Mouse (Mus musculus) heart, adult 10 weeks (tissue): ENCODE results near the gene Cers2. TPM values are rescaled to one million over a fixed set of nuclear protein-coding genes. Genes with fewer than 3 reads are reported as not detected.

Experiments used
- polyA plus RNA-seq: library from polyadenylated mRNA; stranded (reverse); fragments of 350-450 nt; fragmentation: Illumina TruSeq; extraction: RNeasy Lipid Tissue Mini Kit (QIAGEN cat#74804); gene quantifications from one replicate; pipeline ENCODE4 v1.2.3, GENCODE M21; 2014; ENCODE audit warnings: low read depth, low replicate concordance

Gene Cers2
- polyA plus RNA-seq: 54.0 TPM

GRCm38 (mm10) chr3:95314486-95315093 is at the start of gene Cers2:
Cers2 (plus strand) TSS chr3:95314791.

GRCm38 (mm10) chr3:95281216-95282126 is 33.1 kb upstream of the Cers2 start, which contains the start of the genes Mindy1 and Prune1:
Mindy1 (plus strand) TSS chr3:95281345.
Prune1 (minus strand) TSS chr3:95282076.

GRCm38 (mm10) chr3:95307100-95307499 is 7.5 kb upstream of the Cers2 start, which contains the start of gene Anxa9:
Anxa9 (minus strand) TSS chr3:95307176.

GRCm38 (mm10) chr3:95356701-95357449 is 42.3 kb downstream of the Cers2 start, which contains the start of gene Setdb1:
Setdb1 (minus strand) TSS chr3:95357202.

Other genes with a start within 250 kb of the Cers2 start
- gene Pip5k1a, start 207.9 kb upstream of the Cers2 start, polyA plus RNA-seq: 15.0 TPM
- gene Vps72, start 203.8 kb upstream of the Cers2 start, polyA plus RNA-seq: 37.4 TPM
- gene Tmod4, start 190.3 kb upstream of the Cers2 start, polyA plus RNA-seq: 31.7 TPM
- gene Scnm1, start 180.8 kb upstream of the Cers2 start, polyA plus RNA-seq: 55.1 TPM
- 8.4 TPM for gene Lysmd1, start 180.7 kb upstream of the Cers2 start, polyA plus RNA-seq
- 2.9 TPM for gene Tnfaip8l2, start 172.4 kb upstream of the Cers2 start, polyA plus RNA-seq
- 9.7 TPM for gene Sema6c, start 154.3 kb upstream of the Cers2 start, polyA plus RNA-seq
- gene Gabpb2, start 96.9 kb upstream of the Cers2 start, polyA plus RNA-seq: 15.5 TPM
- 18.5 TPM for gene Cdc42se1, start 86.1 kb upstream of the Cers2 start, polyA plus RNA-seq
- 10.0 TPM for gene Mllt11, start 82.6 kb upstream of the Cers2 start, polyA plus RNA-seq
- gene Gm128, start 73.2 kb upstream of the Cers2 start, polyA plus RNA-seq: not detected
- gene Bnipl, start 63.6 kb upstream of the Cers2 start, polyA plus RNA-seq: not detected
- gene Mindy1, start 33.4 kb upstream of the Cers2 start, polyA plus RNA-seq: 24.4 TPM
- 27.0 TPM for gene Prune1, start 32.7 kb upstream of the Cers2 start, polyA plus RNA-seq
- 2.1 TPM for gene Anxa9, start 7.6 kb upstream of the Cers2 start, polyA plus RNA-seq
- gene Setdb1, start 42.4 kb downstream of the Cers2 start, polyA plus RNA-seq: 12.5 TPM
- not detected for gene 4930558C23Rik, start 88.0 kb downstream of the Cers2 start, polyA plus RNA-seq
- gene Arnt, start 119.6 kb downstream of the Cers2 start, polyA plus RNA-seq: 34.4 TPM
- gene Ctsk, start 184.5 kb downstream of the Cers2 start, polyA plus RNA-seq: 5.2 TPM
- 20.0 TPM for gene Ctss, start 212.0 kb downstream of the Cers2 start, polyA plus RNA-seq
- gene Hormad1, start 244.9 kb downstream of the Cers2 start, polyA plus RNA-seq: not detected